Mouse (Mus musculus) macrophage (primary cell): ENCODE measurements around the gene Stpg4. TPM values are rescaled to one million over a fixed set of nuclear protein-coding genes. Genes with fewer than 3 reads are reported as not detected.

ENCODE experiments used
- polyA plus RNA-seq: library from polyadenylated mRNA; stranded (reverse); fragments of 250-400 nt; gene quantifications from 3 replicates; pipeline ENCODE4 v1.2.4, GENCODE M21; 2018; ENCODE audit warnings: inconsistent platforms

Gene Stpg4
- polyA plus RNA-seq, 1 experiment from 2014 or later: not detected

Other genes starting within 250 kb of the Stpg4 start
- gene Mcfd2, start 161.8 kb downstream of the Stpg4 start, polyA plus RNA-seq: 156 to 279 TPM (median 184 TPM) in 3 replicates
- gene Ttc7, start 144.9 kb downstream of the Stpg4 start, polyA plus RNA-seq: 61.6 to 83.0 TPM (median 63.6 TPM) in 3 replicates
- gene Calm2, start 19.2 kb upstream of the Stpg4 start, polyA plus RNA-seq: 716 to 1,639 TPM (median 783 TPM) in 3 replicates
- not detected in 3 replicates for gene Epcam, start 208.2 kb upstream of the Stpg4 start, polyA plus RNA-seq
- 7.2 to 16.7 TPM (median 10.0 TPM) in 3 replicates for gene Msh2, start 244.6 kb upstream of the Stpg4 start, polyA plus RNA-seq